Mouse (Mus musculus): ENCODE results near the gene Snrnp40. TPM values are rescaled to one million over a fixed set of nuclear protein-coding genes. Genes with fewer than 3 reads are reported as not detected.

The Snrnp40 gene
- 24.3 and 26.6 TPM in 2 replicates for polyA plus RNA-seq (2012; ENCODE audit: insufficient read depth, insufficient read length, missing spikeins)

DNA sequence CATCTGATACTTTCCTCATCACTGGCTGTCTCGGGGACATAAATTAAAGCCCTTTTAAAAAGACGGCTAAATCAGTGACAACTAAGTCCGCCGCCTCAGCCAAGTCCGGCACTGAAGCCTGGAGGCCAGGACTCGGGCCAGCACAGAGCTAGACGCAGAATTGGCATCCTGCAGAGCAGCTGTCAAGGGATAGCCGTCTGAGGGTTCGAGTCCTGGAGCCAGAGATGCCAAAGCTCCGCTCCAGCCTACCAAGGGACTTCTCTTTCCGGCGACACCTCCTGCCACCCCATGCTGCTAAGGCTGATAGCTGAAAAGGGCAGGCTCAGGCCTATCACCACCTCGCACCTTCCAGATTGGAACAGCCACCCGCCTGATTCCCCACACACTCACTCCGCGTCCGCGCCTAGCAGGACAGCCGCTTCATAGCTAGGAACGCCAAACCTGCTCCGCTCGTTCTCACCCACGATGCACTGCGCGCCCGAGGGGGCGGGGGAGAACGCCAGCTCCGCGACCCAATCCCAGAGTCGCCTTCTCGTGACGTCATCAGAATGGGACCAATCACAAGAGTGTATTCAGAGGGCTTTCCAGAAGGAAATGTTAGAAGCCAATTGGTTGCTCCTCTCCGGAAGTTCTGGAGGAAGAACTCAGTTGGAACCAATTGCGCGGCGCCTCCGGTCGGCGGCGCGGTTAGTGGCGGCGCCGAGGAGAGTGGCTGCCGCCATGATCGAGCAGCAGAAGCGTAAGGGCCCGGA is at the start of gene Snrnp40, which contains the start of gene Zcchc17:
Gene Snrnp40, plus strand, starts transcription at position 647 of the 752 bp plus-strand sequence.
Gene Zcchc17, minus strand, starts transcription at position 458 of the 752 bp plus-strand sequence.
- TF ChIP-seq POLR2A (IDR thresholded peaks at IDR 0.05; ENCODE audit: borderline replicate concordance, low read depth, low read length) = peak; percentile 15; the same call in 1 of the 2 replicates
- no peak for TF ChIP-seq CTCF (IDR thresholded peaks at IDR 0.05; ENCODE audit: low read depth, low read length)
- H3K4me1 ChIP-seq (ENCODE audit: control insufficient read depth, insufficient read depth, low read length) = peaks cover 17% of the 10 kb centered on the region
- peak within 1 kb of the TSS; percentile 99 for H3K4me3 ChIP-seq (ENCODE audit: insufficient read depth, low read length)
- H3K27ac ChIP-seq (ENCODE audit: insufficient read depth, low read depth, low read length) = peak within 1 kb of the TSS; percentile 67

DNA sequence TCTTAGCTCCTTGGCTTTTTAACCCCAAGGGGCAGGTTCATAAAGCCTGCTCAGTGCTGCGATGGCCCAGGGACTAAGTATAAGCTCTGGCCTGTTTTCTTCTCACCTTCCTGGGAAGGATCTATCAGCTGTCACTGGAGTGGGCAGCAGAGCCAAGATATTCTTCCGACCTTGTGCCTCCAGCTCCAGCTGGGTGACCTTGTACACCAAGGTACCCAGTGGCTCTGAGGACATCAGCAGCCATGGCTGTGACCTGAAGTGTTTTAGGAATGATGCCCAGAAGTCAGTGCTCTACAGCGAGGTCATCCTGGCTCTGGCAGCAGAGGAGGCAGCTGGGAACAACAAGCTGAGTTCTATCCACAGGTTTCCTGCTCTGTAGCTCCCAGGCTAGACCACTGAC is 47.4 kb upstream of the Snrnp40 start:
- no peak overlapping the region for H3K27ac ChIP-seq (ENCODE audit: insufficient read depth, low read depth, low read length)
- H3K4me3 ChIP-seq (ENCODE audit: insufficient read depth, low read length) = no peak overlapping the region
- peaks cover 24% of the 10 kb centered on the region for H3K4me1 ChIP-seq (ENCODE audit: control insufficient read depth, insufficient read depth, low read length)
- TF ChIP-seq POLR2A (IDR thresholded peaks at IDR 0.05; ENCODE audit: borderline replicate concordance, low read depth, low read length) = no peak
- no peak for TF ChIP-seq CTCF (IDR thresholded peaks at IDR 0.05; ENCODE audit: low read depth, low read length)

DNA sequence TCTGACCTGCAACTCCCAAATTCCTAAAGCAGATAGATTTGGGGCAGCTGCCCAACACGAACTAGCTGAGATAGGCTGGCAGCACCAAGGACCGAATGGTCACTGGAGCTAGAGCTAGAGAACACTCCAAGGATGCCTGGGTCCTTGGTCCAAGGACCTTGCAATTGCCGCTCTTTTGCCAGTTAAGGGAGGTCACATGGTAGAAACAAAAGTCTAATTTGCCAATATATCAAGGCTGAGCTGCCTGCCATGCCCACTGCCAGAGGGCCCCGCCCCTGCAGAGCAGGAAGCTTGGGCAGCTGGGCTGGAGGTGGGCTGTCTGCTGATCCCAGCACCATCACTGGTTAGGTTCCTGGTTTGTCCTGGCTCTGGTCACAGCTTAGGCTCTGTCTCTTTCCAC is 46.4 kb upstream of the Snrnp40 start:
- Histone ChIP-seq H3K4me1 (ENCODE audit: control insufficient read depth, insufficient read depth, low read length) (peaks cover 20% of the 10 kb centered on the region), H3K4me3 (ENCODE audit: insufficient read depth, low read length) (no peak overlapping the region), H3K27ac (ENCODE audit: insufficient read depth, low read depth, low read length) (no peak overlapping the region)
- no peak for TF ChIP-seq CTCF (IDR thresholded peaks at IDR 0.05; ENCODE audit: low read depth, low read length)

DNA sequence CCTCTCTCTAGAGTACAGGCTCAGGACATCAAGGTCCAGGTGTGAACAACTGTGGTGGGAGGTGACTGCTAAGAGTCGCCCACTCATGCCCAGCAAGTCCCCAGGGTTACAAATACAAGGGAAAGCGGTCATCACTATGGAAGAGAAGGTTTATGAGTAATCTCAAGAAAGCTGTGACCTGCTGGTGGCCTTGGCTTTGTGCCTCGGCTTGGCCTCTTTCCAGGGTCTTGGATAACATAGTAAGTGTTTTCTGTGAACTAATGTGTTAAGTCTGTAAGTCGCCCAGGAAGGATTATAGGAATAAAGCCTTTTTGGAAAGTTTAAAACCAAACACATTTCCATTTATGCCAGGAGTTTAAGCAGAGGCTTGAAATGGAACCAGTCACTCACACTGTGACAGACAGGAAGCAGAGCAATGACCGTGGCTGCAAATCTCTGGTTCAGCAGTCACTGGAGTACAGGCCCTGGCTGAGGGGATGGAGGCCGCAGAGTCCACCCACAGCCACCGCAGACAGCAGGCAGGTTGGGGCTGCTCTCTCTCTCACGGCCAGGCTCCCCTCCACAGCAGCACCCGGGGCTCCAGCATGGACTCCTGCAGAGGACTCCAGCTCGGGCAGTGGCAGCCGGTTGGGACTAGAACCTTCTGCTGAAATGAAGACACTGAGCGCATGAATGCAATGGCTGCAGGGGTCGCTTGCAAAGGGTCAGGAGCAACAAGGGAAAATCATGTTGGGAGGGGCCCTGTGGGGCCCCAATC is 44.0 kb upstream of the Snrnp40 start:
- TF ChIP-seq POLR2A (IDR thresholded peaks at IDR 0.05; ENCODE audit: borderline replicate concordance, low read depth, low read length) (no peak), CTCF (IDR thresholded peaks at IDR 0.05; ENCODE audit: low read depth, low read length) (no peak)
- Histone ChIP-seq H3K27ac (ENCODE audit: insufficient read depth, low read depth, low read length) (peak overlapping the region; percentile 39), H3K4me1 (ENCODE audit: control insufficient read depth, insufficient read depth, low read length) (peaks cover 20% of the 10 kb centered on the region), H3K4me3 (ENCODE audit: insufficient read depth, low read length) (no peak overlapping the region)

DNA sequence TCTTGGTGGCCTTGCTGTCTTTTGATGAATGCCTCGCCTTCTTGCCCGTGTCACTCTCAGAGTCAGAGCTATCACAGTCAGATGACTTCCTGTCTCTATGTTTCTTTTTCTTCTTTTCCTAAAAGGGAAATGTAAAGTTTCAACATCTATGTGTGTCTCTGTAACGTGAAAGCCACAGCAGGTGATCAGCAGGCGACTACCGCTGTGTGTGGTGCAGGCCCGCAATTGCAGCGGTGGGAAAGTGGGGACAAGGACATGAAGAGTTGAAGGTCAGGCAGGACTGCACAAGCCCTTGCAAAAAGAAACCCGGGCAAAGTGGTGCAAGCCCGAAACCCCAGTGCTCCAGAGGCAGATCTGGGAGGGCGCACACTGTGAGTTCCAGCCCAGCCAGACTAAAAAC is 43.2 kb upstream of the Snrnp40 start:
- TF ChIP-seq POLR2A (IDR thresholded peaks at IDR 0.05; ENCODE audit: borderline replicate concordance, low read depth, low read length) = no peak
- no peak for TF ChIP-seq CTCF (IDR thresholded peaks at IDR 0.05; ENCODE audit: low read depth, low read length)
- peak overlapping the region; percentile 30 for H3K27ac ChIP-seq (ENCODE audit: insufficient read depth, low read depth, low read length)
- no peak overlapping the region for H3K4me3 ChIP-seq (ENCODE audit: insufficient read depth, low read length)
- H3K4me1 ChIP-seq (ENCODE audit: control insufficient read depth, insufficient read depth, low read length) = peaks cover 20% of the 10 kb centered on the region

DNA sequence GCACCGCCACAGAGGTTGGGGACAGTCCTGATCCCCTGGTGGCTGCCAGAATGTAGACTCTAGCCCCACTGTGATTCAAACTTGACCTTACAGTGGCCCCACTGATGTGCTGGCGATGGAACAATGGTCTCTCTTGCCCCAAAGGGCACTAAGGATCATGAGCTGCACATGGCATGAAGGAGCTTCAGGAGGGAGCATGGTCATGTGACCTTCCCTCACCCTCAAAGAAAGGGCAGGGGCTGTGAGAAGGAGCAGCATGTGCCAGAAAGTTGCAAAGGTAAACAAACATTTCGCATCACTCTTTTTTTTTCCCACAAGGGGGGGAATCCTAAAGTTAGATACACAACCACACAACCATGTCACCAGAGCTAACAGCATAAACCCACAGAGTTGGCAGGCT is 41.8 kb upstream of the Snrnp40 start:
- no peak overlapping the region for H3K27ac ChIP-seq (ENCODE audit: insufficient read depth, low read depth, low read length)
- H3K4me1 ChIP-seq (ENCODE audit: control insufficient read depth, insufficient read depth, low read length) = peaks cover 24% of the 10 kb centered on the region
- no peak overlapping the region for H3K4me3 ChIP-seq (ENCODE audit: insufficient read depth, low read length)
- TF ChIP-seq POLR2A (IDR thresholded peaks at IDR 0.05; ENCODE audit: borderline replicate concordance, low read depth, low read length) (no peak), CTCF (IDR thresholded peaks at IDR 0.05; ENCODE audit: low read depth, low read length) (no peak)

DNA sequence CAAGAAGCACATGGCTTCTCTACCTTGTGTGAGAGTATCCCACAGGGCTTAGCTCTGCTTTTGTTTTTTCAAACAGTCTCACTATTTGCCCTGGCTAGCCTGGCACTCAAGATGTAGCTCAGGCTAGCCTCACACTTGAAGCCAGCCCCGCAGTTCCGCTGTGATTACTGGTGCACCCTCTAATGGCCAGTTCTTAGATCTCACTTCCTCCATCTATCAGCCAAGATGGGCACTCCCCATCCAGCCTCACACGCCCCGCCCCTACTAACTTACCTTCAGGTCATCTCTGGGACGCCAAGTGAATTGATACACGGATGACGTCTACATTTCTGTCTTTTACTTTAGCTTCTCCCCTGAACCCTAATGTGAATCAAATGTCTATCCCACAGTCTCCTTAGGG is 40.4 kb upstream of the Snrnp40 start:
- Histone ChIP-seq H3K27ac (ENCODE audit: insufficient read depth, low read depth, low read length) (no peak overlapping the region), H3K4me3 (ENCODE audit: insufficient read depth, low read length) (no peak overlapping the region), H3K4me1 (ENCODE audit: control insufficient read depth, insufficient read depth, low read length) (peaks cover 33% of the 10 kb centered on the region)
- TF ChIP-seq CTCF (IDR thresholded peaks at IDR 0.05; ENCODE audit: low read depth, low read length) = no peak
- no peak for TF ChIP-seq POLR2A (IDR thresholded peaks at IDR 0.05; ENCODE audit: borderline replicate concordance, low read depth, low read length)

DNA sequence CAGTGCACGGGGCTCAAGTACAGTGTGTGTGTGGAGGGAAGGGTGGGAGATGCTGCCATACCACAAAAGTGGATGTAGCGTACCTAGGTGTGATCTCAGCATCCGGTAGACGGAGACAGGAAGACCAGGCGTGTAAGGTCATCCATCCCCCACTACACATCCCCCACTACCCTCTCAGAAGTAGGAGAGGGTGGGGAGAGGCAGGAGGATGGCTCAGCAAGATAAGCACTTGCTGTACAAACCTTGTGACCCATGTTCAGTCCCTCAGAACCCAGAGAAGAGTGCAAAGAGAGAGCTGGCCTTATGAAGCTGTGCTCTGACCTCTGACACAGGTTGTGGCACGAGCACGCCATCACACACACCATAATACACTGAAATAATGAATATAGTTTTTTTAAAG is 38.3 kb upstream of the Snrnp40 start:
- no peak for TF ChIP-seq CTCF (IDR thresholded peaks at IDR 0.05; ENCODE audit: low read depth, low read length)
- no peak for TF ChIP-seq POLR2A (IDR thresholded peaks at IDR 0.05; ENCODE audit: borderline replicate concordance, low read depth, low read length)

DNA sequence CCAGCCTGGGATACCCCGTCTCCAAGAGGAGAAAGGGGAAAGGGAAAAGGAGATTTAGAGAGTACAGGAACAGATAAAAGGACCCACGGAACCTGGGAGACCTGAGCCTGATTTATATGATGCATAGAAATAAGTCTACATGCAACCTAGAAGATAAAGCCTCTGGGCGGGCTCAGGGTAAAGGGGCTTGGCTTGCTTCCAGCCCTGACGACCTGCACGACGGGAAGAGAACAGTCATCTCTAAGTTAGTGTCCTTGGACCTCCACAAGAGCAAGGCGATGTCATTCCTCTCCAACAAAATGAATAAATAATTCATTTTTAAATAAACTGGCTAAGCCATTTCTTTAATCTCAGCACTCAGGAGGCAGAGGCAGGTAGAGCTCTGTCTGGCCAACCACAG is 37.4 kb upstream of the Snrnp40 start:
- TF ChIP-seq CTCF (IDR thresholded peaks at IDR 0.05; ENCODE audit: low read depth, low read length) = no peak
- no peak for TF ChIP-seq POLR2A (IDR thresholded peaks at IDR 0.05; ENCODE audit: borderline replicate concordance, low read depth, low read length)
- Histone ChIP-seq H3K4me1 (ENCODE audit: control insufficient read depth, insufficient read depth, low read length) (peaks cover 13% of the 10 kb centered on the region), H3K4me3 (ENCODE audit: insufficient read depth, low read length) (no peak overlapping the region), H3K27ac (ENCODE audit: insufficient read depth, low read depth, low read length) (0 out of 2 replicates have a peak overlapping the region, but pooled peaks have one; percentile 7)

More for the DNA sequence above, 38.3 kb upstream of the Snrnp40 start:
- no peak overlapping the region for H3K4me3 ChIP-seq (ENCODE audit: insufficient read depth, low read length)
- no peak overlapping the region for H3K27ac ChIP-seq (ENCODE audit: insufficient read depth, low read depth, low read length)
- H3K4me1 ChIP-seq (ENCODE audit: control insufficient read depth, insufficient read depth, low read length) = peaks cover 19% of the 10 kb centered on the region

DNA sequence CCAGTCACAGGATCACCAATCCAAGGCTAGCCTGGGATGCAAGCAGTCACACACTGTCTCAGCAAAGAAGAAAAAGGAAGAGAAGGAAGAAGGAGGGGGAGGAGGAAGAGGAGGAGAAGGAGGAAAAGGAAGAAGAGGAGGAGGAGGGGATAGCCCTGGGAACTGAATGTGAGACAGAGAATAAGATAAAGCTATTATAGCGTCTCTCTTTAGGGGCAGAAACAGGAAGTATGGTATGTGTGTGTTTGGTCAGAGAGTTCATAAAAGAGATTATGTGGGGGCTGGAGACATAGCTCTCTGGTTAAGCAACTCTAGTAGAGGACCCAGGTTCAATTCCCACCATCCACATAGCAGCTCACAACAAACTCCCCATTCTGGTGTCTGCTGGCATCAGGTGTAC is 36.8 kb upstream of the Snrnp40 start:
- TF ChIP-seq POLR2A (IDR thresholded peaks at IDR 0.05; ENCODE audit: borderline replicate concordance, low read depth, low read length) = no peak
- Histone ChIP-seq H3K27ac (ENCODE audit: insufficient read depth, low read depth, low read length) (peak overlapping the region; percentile 35; the same call in 1 of the 2 replicates), H3K4me1 (ENCODE audit: control insufficient read depth, insufficient read depth, low read length) (peaks cover 13% of the 10 kb centered on the region), H3K4me3 (ENCODE audit: insufficient read depth, low read length) (no peak overlapping the region)
